Mouse (Mus musculus) CD4-positive, CD25-positive, alpha-beta regulatory T cell, adult 2 months (primary cell): ENCODE measurements at regions not wholly inside any gene's neighbourhood (a gene's known extent, or its start where the extent isn't known, plus 50 kb on each side); places are given as distances from the start of the nearest gene placed in this dataset.

ENCODE experiments used
- DNase-seq: peaks from one replicate; pipeline ENCODE4 v3.0.0-alpha.2; 2012; ENCODE audit warnings: low read depth, low spot score

DNA sequence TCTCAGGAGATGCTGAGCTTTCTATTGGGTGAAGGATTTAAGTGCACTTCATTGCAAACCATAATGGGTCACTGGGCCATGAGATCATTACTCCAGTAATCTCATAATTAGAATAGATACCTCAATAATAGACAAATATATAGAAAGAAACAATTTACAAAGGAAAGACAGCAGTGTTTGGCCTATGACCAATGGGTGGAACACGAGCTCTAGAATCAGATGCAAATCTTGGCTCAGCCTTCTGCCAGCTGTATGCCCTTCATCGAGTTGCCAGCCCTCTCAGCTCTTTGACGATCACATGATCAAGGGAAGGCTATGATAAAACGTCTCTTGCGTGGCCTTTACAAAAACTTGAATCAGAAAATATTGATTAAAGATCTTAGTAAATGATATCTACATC, 92.9 kb upstream of the Dapk1 start:
- no peak for DNase-seq

DNA sequence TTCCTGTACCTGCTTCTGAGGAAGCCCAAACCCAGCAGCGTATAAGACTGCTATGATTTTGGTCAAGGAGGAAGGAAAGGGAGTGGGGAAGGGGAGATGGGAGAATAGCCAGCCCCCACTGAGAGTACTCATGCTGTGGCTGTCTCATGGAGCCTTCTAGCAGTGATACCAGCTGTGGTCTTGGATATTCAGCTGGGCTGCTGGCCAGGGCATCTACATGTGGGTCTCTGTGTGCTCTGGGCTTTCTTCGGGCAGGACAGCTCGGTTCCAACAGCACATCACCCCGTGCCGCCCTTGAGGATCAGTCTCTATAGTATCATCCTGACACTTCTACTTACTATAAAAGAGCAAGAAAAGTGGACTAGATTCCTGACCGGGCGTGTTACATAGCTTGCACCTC, 90.6 kb upstream of the Dapk1 start:
- no peak for DNase-seq

DNA sequence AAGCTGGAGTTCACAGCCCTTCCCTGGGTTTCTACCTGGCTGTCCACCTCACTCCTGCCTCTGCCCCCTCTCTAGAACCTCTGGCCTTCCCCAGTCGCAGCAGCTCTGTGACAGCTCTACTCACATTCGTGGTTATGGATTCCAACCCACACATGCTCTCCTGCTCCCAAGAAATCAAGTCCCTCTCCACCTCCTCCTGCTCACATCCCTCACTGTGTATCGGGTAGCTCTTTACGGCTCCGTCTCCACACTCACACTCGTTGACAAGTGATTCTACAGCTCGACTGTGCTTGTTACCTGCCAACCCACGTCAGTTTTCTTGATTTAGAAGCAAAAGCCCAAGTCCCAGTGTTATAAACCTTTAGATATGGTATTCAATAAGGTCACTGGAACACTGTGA, 90.1 kb upstream of the Dapk1 start:
- no peak for DNase-seq

DNA sequence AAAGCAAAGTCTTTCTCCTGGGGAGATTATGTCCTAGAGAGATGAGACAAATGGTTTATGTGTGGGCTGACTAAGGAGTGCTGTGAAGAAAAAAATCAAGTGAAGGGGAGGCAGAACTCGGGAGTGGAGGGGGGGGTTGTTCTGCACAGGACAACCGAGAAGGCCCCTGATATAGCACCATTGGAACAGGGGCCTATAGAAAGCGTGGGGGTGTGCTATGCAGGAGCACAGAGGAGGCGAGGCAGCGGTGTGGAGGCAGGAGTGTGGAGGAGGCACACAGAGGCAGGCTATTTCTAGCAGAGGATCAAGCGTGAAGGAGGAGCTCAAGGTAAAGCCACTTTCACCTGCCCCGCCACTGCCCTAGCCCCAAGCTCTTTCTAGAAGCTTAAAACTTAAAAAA, 88.0 kb upstream of the Dapk1 start:
- no peak for DNase-seq

DNA sequence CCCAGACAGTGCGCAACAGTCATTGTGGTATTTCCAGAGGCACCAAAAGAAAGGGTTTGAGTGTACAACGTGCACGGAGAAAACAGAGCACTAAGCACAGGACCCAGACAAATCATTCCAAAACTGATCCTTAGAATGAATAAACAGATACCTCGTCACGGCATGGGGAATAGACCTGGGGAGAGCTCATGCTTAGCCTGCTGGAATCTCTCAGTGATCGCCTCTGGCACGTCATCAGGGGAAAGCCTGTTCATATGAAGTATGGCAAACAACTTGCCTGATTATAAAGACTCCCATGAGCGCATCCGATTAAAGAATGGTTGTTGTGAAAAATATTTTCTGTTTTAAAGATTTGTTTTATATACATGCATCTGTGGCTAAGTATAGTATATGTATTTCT, 86.9 kb upstream of the Dapk1 start:
- DNase-seq, result no peak

DNA sequence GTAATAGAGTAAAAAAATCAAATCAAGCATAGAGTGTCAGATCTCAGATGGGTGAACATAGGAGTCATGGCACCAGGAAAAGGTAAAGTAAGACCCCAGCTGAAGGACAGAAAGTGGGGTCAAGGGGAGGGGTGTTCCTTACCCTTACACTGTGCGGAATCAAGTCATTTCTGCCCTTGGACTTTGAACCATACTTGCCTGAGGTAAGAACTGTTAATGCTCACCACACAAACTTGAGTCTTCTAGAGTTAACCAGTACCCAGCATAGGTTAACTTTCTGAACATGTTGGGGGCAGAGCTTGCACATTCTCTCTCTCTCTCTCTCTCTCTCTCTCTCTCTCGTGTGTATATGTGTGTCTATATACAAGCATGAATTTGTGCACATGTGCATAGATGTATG, 83.7 kb upstream of the Dapk1 start:
- DNase-seq, result no peak

DNA sequence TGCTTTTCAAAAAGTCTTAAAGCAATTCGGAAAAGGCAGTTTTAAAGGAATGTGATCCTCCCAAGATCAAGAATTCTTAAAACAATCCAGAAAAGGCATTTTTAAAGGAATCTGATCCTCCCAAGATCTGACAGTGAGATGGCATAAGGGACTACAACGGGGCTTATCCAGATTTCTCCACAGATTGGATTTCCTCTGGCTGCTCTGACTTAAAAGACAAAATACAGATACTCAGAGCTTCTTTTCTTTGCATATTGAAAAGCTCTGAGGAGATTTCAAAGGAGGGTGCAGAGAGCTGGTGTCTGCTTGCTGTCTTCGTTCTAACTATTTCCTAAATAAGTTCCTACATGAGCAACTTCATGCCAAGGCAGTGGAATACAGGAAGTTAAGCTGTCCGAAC, 82.0 kb upstream of the Dapk1 start:
- DNase-seq, result no peak

DNA sequence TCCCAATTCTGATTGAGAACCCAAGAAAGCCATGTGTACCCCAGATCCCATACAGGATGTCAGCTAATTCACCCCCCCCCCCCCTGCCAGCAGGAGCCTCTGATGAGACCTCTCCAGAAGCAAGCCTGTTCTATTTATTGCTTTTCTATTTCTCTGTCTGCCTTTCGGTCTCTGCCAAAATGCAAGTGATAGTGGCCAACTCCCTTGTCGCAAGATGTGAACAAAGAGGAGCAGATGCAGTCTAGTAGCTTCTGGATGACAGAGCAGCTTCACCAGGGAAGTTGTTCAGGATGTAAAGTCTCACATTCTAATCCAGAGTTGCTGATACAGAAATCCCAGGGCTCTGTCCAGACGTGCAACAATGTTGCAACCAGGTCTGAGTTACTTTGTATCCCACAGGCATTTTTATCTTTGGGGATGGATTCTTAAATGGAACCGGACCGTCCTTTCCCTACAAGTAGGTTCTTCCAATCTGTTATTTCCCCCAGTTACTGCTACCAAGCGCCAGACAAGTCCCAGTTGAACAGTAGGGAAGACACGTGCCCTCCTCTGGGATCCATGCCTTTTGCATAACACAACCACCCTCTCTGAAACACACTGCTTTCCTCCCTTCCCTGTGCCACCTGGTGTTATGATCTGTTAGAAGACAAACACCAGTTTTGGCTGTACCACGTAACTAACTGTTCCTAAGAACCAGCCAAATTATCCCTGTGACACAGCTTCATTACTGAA, 78.9 kb upstream of the Dapk1 start:
- no peak for DNase-seq

DNA sequence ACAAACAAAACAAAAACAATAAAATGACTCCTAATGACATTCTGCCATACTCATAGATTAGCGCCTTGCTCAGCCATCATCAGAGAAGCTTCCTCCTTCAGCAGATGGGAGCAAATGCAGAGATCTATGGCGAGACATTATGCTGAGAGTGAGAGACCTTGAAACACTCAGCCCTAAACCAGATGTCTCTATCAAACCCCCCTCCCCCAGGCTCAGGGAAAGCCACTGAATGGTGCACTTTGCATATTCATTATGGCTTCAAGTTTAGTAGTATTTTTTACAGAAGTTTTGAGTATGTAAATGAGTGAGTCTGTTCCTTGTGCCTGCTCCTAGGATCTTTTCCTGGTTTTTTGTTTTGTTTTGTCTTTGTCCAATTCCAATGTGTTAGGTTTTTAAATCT, 73.9 kb upstream of the Dapk1 start:
- no peak for DNase-seq

DNA sequence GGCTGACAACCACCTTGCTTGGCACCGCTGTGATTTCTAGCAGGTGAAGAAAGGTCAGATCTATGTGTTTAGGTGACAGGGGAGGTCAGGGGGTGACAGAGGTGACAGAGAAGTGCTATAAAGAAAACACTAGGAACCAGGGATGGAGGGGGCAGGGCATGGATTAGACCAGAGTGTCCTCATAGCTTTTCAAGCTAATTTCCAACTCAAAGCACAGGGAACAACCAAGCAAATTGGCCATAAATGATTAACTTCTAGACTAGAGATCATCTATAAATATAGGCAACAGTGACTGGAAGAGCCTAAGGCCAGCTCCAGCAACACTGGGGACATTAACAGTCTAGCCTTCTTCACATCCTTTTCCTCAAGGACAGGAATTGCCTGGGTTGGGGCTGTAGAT, 72.9 kb upstream of the Dapk1 start:
- no peak for DNase-seq

DNA sequence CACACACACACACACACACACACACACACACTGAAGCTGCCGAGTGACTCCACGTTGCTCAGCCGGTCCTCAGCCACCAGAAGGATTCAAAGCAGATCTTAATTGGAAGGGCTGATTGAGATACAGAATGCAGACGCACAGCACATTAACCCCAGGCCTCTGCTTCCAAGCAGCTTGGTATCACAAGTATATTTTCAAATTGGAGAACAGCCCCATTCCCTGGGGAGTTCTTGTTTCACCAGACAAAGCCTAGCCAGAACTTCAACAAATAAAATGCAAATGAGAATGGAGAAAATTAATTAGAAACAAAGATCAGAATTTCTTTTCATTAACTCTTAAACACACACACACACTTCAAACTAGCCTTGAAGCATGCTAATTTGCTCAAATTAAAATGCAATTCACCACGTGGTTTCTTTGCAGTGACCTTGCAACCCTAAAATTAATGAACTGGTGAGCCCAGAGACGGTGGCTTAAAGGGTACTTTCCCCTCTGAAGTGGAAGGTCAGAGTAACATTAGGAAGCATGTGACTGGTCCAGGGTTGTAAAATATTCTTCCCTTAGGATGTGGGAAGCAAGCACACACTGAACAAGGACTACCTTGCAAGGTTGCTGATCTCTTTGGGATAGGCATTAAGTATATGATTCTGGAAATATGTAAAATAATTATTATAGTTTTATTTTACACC, 72.2 kb upstream of the Dapk1 start:
- DNase-seq, result no peak

DNA sequence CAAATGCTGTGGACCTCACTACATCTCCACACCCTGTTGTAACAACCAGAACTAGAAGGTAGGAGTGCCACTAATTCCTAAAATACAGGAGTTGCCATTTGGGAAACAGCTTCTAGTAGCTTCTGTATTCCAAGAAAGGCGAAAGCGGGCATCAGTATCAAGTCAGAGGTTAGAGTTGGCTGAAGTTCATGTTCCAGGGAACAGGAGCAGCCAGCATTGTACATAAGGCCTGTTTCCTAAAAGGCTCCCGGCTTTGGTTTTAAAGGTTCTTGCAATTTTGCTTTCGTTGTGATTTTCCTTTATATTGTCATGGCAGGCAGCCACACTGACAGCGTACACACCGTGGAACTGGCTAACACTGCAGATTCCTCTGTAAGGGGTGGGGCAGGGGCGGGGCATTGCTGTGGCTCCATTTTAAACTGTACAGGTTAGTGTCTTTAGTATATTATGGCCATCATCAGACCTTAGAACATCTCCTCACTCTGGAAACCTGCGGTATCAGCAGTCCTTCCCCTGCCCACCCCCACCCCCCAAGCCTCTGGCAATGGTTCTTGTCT, 67.8 kb upstream of the Dapk1 start:
- DNase-seq, result no peak

DNA sequence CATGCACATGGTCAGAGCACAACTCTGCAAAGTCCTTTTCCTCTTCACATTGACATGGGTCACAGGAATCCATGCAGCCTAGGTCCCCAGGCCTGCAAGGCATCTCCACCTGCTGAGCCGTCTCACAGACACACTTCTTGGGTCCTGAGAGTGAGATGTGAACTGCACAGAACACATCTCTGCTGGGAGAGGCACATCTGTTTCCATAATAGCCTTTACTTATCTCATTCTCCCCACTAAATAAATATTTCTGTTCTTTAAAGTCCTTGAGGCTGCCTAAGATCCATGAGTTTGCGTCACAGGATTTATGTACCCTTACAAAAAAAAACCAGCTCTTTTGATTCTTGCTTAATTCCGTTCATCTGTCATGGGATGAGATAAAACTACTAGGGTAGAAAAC, 67.2 kb upstream of the Dapk1 start:
- DNase-seq, result no peak

DNA sequence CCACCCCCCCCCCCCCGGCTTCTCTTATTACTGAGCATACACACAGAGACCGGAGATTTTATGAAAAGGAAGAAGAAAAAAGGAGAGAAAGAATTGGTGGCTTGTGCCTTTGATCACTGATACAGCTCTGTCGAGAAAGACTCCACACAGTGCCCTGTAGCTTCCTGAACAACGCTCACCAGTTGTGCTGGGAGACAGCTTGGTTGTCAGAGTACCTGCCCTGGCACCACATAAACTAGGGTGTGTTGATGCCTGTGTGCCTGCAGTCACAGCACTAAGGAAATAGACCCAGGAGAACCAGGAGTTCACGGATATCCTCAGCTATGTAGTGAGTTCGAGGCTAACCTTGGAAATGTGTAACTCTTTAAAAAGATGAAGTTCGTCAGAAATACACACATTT, 66.7 kb upstream of the Dapk1 start:
- no peak for DNase-seq

DNA sequence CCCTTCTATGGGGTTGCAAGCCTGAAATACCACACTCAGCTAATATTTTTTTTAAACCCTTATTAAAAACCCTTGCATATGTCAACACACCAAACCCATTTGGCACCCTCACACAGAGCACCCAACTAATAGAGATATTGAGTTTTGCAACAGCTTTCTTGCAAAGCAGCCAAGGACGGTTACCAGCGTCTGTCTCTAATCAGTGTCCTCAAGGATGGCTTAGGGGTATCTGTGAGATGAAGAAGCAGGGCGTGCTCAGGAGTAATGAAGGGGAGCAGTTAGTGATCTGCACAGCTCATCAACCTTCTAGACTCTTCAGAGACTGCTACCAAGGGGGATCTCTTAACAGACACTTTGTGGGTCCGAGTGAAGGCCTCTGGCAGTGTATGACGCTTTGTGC, 65.0 kb upstream of the Dapk1 start:
- DNase-seq, result no peak

DNA sequence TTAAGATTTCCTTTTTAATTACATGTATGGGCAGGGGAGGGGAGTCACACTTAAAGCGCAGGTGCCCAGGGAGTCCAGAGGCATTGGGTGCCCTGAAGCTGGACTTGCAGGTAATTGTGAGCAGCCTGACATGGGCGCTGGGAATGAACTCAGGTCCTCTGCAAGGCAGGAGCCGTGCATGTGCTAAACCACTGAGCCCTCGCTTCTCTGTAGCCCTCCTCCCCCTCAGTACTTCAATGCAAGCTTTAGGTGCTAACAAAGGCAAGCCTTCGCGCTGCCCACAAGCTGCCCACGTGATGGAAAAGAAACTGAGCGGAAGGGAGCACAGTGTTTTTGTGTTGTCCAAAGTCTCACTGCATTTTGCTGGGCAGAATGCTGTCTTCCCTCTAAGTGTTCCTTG, 63.6 kb upstream of the Dapk1 start:
- no peak for DNase-seq

DNA sequence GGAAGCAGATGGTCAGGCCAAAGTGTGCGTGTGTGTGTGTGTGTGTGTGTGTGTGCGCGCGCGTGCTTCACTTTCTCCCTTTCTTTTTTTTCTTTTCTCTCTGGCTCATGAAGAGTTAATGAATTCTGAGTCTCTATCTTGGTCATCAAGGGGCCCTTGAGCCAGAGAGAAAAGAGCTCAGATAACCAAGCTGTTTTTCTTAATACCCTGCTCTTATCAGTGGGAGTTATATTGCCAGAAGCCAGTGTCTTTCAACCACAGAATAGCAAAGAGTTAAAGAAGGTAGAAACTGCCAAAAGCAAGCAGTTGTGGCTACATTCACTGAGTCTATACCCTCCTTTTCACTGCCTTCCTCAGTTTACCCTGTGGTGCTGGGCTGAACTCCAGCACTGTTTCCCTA, 60.6 kb upstream of the Dapk1 start:
- DNase-seq, result no peak

DNA sequence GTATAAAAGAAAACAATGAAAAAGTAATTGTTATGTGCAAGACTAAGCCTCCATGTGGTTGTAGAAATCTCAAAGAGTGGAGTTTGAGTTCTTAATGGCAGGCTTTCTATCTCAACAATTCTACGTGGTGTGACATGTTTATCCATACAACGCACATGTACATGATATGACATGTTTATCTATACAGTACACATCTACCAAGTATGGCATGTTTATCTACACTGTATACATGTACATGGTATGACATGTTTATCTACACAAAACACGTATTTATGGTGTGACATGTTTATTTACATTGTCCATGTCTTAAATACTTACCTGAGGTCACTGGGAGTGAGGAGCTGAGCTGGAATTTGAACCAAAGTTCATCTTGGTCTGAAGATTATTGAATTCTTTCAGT, 57.4 kb upstream of the Dapk1 start:
- no peak for DNase-seq

DNA sequence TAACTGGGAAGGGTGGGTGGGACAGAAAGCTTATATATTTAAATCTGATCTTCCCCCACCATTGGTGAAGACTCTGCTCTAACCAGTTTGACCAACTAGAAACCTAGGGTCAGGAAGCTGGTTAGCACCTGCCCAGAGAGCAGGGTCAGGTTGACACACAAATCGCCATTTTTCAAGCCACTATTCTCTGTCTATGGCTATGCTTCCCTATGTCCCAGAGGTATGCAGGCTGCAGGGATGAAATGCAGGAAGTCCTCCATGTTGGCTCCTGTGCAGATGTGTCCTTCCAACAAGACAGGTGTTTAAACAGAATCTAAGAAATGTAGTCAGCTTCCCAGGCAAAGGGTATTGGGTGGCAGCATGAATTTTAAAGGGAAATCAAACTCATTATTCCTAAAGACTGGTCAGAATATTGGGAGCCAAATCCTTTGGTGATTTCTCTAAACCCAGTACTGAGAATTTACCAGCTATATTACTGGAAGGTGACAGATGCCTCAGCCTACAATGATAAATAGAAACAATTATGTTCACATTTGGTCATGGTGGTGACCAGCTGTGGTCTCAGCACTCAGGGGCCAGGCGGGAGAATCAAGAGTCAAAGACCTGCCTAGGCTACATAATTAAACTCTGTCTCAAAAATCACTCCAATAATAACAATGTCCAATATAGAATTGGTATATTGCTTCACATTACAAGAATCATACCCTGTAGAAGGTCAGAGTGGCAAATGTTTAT, 55.6 kb upstream of the Dapk1 start:
- DNase-seq, result no peak
